Mouse (Mus musculus) midbrain, embryonic 14.5 days (tissue): ENCODE data around the gene Tex2. TPM values are rescaled to one million over a fixed set of nuclear protein-coding genes. Genes with fewer than 3 reads are reported as not detected.
A peak's percentile ranks its signal among the peaks of the same experiment; 100 is the strongest.

Experiments
- ATAC-seq: fragments of 200-750 bp; cut with Nextera tagmentation; 2 replicates; pipeline ENCODE4 v1.8.0; 2017; ENCODE audit warnings: moderate number of reproducible peaks, moderate library complexity; ENCODE audit not compliant: low FRiP score, low TSS enrichment
- DNase-seq: peaks from one replicate; pipeline ENCODE4 v3.0.0-alpha.2; 2015
- H3K27ac ChIP-seq: fragments of 300-500 bp; sonication (generic); replicated peaks from 2 replicates; pipeline ENCODE4 v1.5.1; 2014; ENCODE audit warnings: mild to moderate bottlenecking, low read depth, low read length, moderate library complexity
- H3K27me3 ChIP-seq: fragments of 300-500 bp; sonication (generic); 2 replicates; pipeline ENCODE4 v1.6.1; 2014; ENCODE audit warnings: low read length, control low read depth, mixed read lengths; ENCODE audit not compliant: control insufficient read depth, insufficient read depth
- H3K36me3 ChIP-seq: fragments of 300-500 bp; sonication (generic); 2 replicates; pipeline ENCODE4 v1.6.1; 2014; ENCODE audit warnings: low read length, control low read depth; ENCODE audit not compliant: control insufficient read depth, insufficient read depth
- H3K4me1 ChIP-seq: fragments of 300-500 bp; sonication (generic); 2 replicates; pipeline ENCODE4 v1.6.1; 2014; ENCODE audit warnings: mild to moderate bottlenecking, antibody characterized with exemption, low read length, control low read depth; ENCODE audit not compliant: control insufficient read depth, insufficient read depth
- H3K4me2 ChIP-seq: fragments of 300-500 bp; sonication (generic); 2 replicates; pipeline ENCODE4 v1.6.1; 2014; ENCODE audit warnings: mild to moderate bottlenecking, low read length, moderate library complexity
- H3K4me3 ChIP-seq: fragments of 300-500 bp; sonication (generic); replicated peaks from 2 replicates; pipeline ENCODE4 v1.5.1; 2014; ENCODE audit warnings: low read depth, low read length
- H3K9ac ChIP-seq: fragments of 300-500 bp; sonication (generic); replicated peaks from 2 replicates; pipeline ENCODE4 v1.6.1; 2014; ENCODE audit warnings: mild to moderate bottlenecking, low read length, moderate library complexity
- H3K9me3 ChIP-seq: fragments of 300-500 bp; sonication (generic); 2 replicates; pipeline ENCODE4 v1.6.1; 2016; ENCODE audit warnings: low read length, control low read depth, mixed read lengths; ENCODE audit not compliant: control insufficient read depth
- WGBS: fragments of 180-500 bp; shearing (Covaris S2); extraction: QIAGEN DNeasy Blood & Tissue Kit; methylation state at CpG from one replicate; pipeline ENCODE4 v1.1.7; 2014; 5-methylcytosine and 5-hydroxymethylcytosine counted together
- polyA plus RNA-seq: library from polyadenylated mRNA; unstranded; fragments of >200 nt; fragmentation: Nextera tagmentation; extraction: Ambion mirVana; gene quantifications from 2 replicates; pipeline ENCODE4 v1.2.1, GENCODE M21; 2014

The Tex2 gene
- polyA plus RNA-seq, 1 experiment from 2014 or later = 29.1 TPM

- no peak for DNase-seq
- WGBS = under 1% methylated on average over 65 of the region's 67 CpGs
These were observed 838 bp downstream of the Tex2 start for GRCm38 (mm10) chr11:106612209-106612960.

GRCm38 (mm10) chr11:106609731-106610130 is 3.5 kb downstream of the Tex2 start:
- 82% methylated on average over 8 of the region's 8 CpGs for WGBS
- peaks cover 10% of the 10 kb centered on the region; the same call in 1 of the 2 replicates for H3K4me1 ChIP-seq
- H3K9ac ChIP-seq = no peak overlapping the region
- no peaks in the 10 kb centered on the region for H3K27me3 ChIP-seq
- no peak overlapping the region for H3K4me3 ChIP-seq
- no peaks in the 10 kb centered on the region for H3K9me3 ChIP-seq
- no peak overlapping the region for H3K4me2 ChIP-seq
- no peak for DNase-seq
- no peak for ATAC-seq
- H3K36me3 ChIP-seq = no peaks in the 10 kb centered on the region
- H3K27ac ChIP-seq = no peak overlapping the region

More at GRCm38 (mm10) chr11:106612209-106612960, 838 bp downstream of the Tex2 start:
- peak overlapping the region; percentile 90 for H3K4me3 ChIP-seq
- H3K9ac ChIP-seq = peak overlapping the region; percentile 81
- no peaks in the 10 kb centered on the region for H3K27me3 ChIP-seq
- ATAC-seq = peak; percentile 79
- H3K27ac ChIP-seq = peak overlapping the region; percentile 76
- H3K4me2 ChIP-seq = peak overlapping the region; percentile 89
- peaks cover 10% of the 10 kb centered on the region; the same call in 1 of the 2 replicates for H3K4me1 ChIP-seq
- H3K9me3 ChIP-seq = no peaks in the 10 kb centered on the region
- no peaks in the 10 kb centered on the region for H3K36me3 ChIP-seq

DNA sequence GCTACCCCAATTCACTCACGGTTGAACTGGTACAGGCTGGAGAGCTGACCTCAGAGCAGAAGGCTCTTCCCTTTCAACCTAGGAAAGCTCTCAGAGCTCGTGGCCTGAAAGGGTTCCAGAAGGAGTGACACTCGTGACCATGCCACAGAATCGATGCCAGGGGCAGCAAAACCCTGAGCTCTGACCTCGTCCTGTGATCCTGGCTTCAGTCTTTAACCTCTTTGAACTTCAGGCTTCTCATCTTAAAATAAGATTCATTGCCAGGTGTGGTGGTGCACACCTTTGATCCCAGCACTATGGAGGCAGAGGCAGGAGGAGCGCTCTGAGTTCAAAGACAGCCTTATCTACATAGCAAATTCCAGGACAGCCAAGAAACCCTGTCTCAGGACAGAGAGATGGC is 5.9 kb downstream of the Tex2 start:
- no peak overlapping the region for H3K4me2 ChIP-seq
- H3K27me3 ChIP-seq = no peaks in the 10 kb centered on the region
- ATAC-seq (no peak), DNase-seq (no peak)
- H3K4me1 ChIP-seq = peaks cover 10% of the 10 kb centered on the region; the same call in 1 of the 2 replicates
- H3K27ac ChIP-seq = no peak overlapping the region
- no peak overlapping the region for H3K4me3 ChIP-seq
- WGBS = 66% methylated on average over 6 of the region's 6 CpGs
- H3K36me3 ChIP-seq = no peaks in the 10 kb centered on the region
- H3K9me3 ChIP-seq = no peaks in the 10 kb centered on the region
- H3K9ac ChIP-seq = no peak overlapping the region

DNA sequence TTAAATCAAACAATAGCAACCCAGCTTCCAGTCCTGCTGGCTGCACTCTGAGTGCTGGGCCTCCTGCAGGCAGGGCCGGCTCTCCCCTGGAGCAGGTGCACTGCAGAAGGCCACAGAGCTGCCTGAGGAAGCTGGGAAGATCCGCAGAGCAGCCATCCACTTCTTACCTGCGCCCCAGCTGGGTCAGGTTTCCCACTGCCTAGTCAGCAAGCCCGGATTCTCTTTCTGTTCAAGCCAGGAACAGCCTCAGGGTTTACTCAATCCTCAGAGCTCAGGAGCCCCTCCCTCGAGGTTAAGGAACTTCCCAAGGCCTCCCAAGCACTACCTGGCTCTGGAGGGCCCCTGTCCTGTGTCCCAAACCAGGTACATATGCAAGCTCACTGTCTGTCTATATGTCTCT is 7.2 kb downstream of the Tex2 start:
- H3K4me3 ChIP-seq = no peak overlapping the region
- H3K9me3 ChIP-seq = no peaks in the 10 kb centered on the region
- H3K36me3 ChIP-seq = no peaks in the 10 kb centered on the region
- H3K4me2 ChIP-seq = no peak overlapping the region
- no peak for DNase-seq
- no peaks in the 10 kb centered on the region for H3K4me1 ChIP-seq
- H3K27ac ChIP-seq = no peak overlapping the region
- H3K27me3 ChIP-seq = no peaks in the 10 kb centered on the region
- ATAC-seq = no peak
- H3K9ac ChIP-seq = no peak overlapping the region
- 55% methylated on average over 5 of the region's 5 CpGs for WGBS

DNA sequence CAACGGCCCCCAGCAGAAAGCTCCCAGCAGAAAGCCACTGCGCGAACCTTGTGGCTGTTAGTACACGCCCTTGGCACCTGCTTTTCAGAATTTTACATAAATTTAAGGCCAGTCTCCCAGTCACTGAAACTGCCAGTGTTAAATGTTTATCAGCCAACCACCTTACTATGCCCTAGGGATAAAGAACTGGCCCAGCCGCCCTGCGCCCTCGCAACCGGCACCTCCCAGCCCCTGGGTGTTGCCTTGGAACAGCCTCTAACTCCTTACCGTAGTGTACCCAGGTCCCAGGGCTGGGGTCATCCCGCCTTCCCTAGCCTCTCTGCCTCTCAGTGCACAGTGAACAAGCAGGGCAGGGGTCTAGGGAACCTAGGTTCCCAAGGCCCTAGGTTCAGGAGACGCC is 10.0 kb downstream of the Tex2 start:
- H3K36me3 ChIP-seq = no peaks in the 10 kb centered on the region
- no peak overlapping the region for H3K4me2 ChIP-seq
- no peaks in the 10 kb centered on the region for H3K4me1 ChIP-seq
- DNase-seq = no peak
- 92% methylated on average over 11 of the region's 11 CpGs for WGBS
- no peaks in the 10 kb centered on the region for H3K9me3 ChIP-seq
- H3K4me3 ChIP-seq = no peak overlapping the region
- H3K27me3 ChIP-seq = no peaks in the 10 kb centered on the region
- ATAC-seq = no peak
- H3K9ac ChIP-seq = no peak overlapping the region
- H3K27ac ChIP-seq = no peak overlapping the region

GRCm38 (mm10) chr11:106600124-106600523 is 13.1 kb downstream of the Tex2 start:
- no peak for ATAC-seq
- no peak for DNase-seq
- H3K27ac ChIP-seq = no peak overlapping the region
- no peaks in the 10 kb centered on the region for H3K36me3 ChIP-seq
- no peaks in the 10 kb centered on the region for H3K9me3 ChIP-seq
- H3K27me3 ChIP-seq = no peaks in the 10 kb centered on the region
- no peak overlapping the region for H3K9ac ChIP-seq
- 0 out of 2 replicates have a peak, but pooled peaks cover 2% of the 10 kb centered on the region for H3K4me1 ChIP-seq
- H3K4me2 ChIP-seq = no peak overlapping the region
- 82% methylated on average over 5 of the region's 5 CpGs for WGBS
- no peak overlapping the region for H3K4me3 ChIP-seq

- no peak for DNase-seq
- 79% methylated on average over 7 of the region's 7 CpGs for WGBS
- H3K9me3 ChIP-seq = no peaks in the 10 kb centered on the region
- H3K36me3 ChIP-seq = no peaks in the 10 kb centered on the region
- H3K4me1 ChIP-seq = 0 out of 2 replicates have a peak, but pooled peaks cover 2% of the 10 kb centered on the region
- H3K27me3 ChIP-seq = no peaks in the 10 kb centered on the region
- H3K4me2 ChIP-seq = no peak overlapping the region
- no peak overlapping the region for H3K4me3 ChIP-seq
- H3K27ac ChIP-seq = no peak overlapping the region
- no peak overlapping the region for H3K9ac ChIP-seq
- no peak for ATAC-seq
These were observed 13.9 kb downstream of the Tex2 start for GRCm38 (mm10) chr11:106599345-106599744.

DNA sequence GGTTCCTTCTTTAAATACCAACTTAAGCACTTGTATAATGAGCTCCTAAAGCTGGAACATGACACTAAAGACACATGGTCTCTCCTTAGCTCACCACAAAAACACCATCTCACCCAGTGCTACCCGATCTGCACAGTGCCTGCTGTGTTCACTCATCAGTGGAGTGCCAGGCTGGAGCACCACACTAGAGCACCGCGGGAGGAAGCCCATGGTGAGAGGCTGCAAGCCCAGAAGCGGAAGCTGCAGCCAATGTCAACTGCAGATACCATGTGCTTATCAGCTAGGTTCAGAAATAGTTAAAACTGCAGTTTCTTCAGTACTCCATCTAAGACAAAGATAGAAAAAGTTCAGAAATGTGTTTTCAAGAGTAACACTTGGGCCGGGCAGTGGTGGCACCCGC is 14.9 kb downstream of the Tex2 start:
- H3K27ac ChIP-seq = no peak overlapping the region
- 85% methylated on average over 6 of the region's 6 CpGs for WGBS
- ATAC-seq = no peak
- no peak overlapping the region for H3K4me3 ChIP-seq
- no peaks in the 10 kb centered on the region for H3K27me3 ChIP-seq
- no peak overlapping the region for H3K9ac ChIP-seq
- no peak overlapping the region for H3K4me2 ChIP-seq
- no peaks in the 10 kb centered on the region for H3K36me3 ChIP-seq
- 0 out of 2 replicates have a peak, but pooled peaks cover 2% of the 10 kb centered on the region for H3K4me1 ChIP-seq
- no peak for DNase-seq
- H3K9me3 ChIP-seq = no peaks in the 10 kb centered on the region

DNA sequence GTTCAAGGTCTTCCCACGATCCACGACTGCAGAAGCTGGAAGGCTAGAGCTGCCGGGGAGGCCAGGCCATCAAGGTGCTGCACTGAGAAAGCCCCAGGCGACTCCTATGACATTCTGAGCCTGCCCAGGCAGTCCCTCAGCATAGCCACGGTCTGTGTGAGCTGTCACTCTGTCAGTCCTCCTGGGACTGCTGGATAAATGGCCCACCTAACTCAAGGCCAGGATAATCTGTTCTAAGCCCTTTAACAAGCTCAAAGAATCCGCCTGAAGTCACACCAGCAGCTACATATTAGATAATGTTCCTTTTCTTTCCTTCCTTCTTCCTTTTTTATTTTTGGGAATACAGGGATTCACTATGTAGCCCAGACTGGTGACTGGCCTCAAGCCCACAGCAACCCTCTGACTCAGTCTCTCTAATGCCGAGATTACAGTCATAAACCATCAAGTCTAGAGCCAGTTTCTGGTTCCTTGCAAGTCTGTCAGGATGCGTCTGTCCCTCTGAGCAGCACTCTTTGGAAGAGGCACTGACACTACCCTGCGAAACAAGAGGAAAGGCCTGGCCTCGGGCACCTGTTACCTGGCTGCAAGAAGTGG is 15.4 kb downstream of the Tex2 start:
- Histone ChIP-seq H3K36me3 (no peaks in the 10 kb centered on the region), H3K9me3 (no peaks in the 10 kb centered on the region), H3K4me3 (no peak overlapping the region), H3K4me1 (0 out of 2 replicates have a peak, but pooled peaks cover 2% of the 10 kb centered on the region), H3K27ac (no peak overlapping the region), H3K4me2 (no peak overlapping the region), H3K27me3 (no peaks in the 10 kb centered on the region), H3K9ac (no peak overlapping the region)
- no peak for ATAC-seq
- DNase-seq = no peak
- WGBS = 60% methylated on average over 10 of the region's 10 CpGs
